Mouse (Mus musculus) forelimb bud, embryonic 11.5 days (tissue): ENCODE measurements around the gene Zfp945.
"Not testable (repeated sequence)": the region's sequence is repeated elsewhere in the genome, so short reads cannot be mapped to it uniquely, and the experiment has no call there.

ENCODE experiments used
- DNase-seq: peaks from one replicate; pipeline ENCODE4 v3.0.0-alpha.2; 2012; ENCODE audit warnings: low read depth, low spot score

Gene Zfp945

DNA sequence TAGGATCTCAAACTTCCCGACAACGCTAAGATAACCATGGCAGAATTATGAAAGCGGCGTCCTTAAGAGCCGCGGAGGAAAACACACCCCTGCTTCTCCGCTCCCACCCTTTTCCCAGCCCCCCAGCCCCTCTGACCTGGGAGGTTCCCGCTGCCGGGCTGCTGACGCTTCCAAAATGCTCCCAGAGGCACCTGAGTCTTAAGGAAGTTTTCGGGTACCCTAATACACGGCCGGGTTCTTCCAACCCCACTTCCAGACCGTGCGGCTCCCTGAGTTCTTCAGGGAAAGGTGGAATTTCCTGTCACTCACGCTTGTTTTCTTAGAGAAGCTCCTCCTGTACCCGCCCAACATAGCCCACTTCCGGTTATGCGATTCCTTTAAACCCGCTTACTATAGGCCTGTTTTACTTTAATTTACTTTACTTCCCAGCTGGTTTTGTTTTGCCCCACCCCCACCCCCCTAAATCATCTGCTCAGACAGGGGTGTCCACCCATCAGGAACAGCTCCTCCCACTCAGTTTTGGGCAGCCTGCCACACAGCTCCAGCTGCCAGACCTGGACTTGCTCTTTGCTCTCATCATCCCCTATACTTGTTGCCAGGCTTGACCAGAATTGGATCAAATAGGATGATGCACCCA is at the start of gene Zfp945:
TSS of gene Zfp945 (minus strand) at position 290 of the 637 bp plus-strand sequence.
- DNase-seq: peak; percentile 86

DNA sequence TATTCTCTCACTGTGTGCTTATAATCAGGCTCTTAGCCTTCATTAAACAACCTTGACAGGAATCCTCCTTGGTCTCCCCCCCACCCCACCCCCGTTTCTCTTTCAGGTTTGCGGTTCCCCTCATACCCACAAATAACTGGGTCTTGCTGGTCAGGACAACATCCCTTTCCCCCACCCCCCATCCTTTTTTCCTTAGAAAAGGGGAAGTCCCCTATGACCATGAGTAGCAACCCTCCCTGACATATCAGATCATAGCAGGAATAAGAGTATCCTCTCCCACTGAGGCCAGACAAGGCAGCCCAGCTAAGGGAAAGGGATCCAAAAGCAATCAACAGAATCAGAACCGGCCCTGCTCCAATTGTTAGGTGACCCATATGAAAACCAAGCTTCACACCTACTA is 21.4 kb upstream of the Zfp945 start:
- DNase-seq: no peak

DNA sequence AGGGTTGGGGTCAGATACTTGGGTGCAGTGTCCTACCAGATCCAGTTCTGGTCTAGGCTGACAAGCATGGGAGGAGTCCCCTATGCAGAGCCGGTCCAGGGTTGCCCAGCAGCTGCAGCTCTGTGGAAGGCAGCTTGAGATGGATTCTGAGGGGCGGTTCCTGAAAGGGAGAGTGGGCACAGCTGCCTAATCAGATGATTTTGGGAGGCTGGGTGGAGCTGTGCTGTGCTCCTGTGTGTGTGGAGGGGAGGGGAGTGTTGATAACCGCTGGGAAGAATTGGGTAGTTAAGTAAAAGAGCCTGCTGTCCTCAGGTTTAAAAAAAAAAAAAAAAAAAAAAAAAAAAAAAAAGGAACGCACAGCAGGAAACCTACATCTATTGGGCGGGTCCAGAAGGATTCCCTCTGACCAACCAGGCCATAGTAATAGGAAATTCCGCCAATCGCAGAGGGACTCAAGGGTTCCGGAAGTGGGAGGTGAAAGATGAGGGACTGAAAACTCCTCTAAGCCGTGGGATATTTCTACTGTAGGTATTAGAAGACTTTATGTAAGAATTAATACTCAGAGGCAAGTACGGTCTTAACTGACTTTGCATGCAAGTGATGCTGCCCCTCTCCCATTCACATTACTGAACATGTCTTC is 17.2 kb upstream of the Zfp945 start:
- no peak for DNase-seq

DNA sequence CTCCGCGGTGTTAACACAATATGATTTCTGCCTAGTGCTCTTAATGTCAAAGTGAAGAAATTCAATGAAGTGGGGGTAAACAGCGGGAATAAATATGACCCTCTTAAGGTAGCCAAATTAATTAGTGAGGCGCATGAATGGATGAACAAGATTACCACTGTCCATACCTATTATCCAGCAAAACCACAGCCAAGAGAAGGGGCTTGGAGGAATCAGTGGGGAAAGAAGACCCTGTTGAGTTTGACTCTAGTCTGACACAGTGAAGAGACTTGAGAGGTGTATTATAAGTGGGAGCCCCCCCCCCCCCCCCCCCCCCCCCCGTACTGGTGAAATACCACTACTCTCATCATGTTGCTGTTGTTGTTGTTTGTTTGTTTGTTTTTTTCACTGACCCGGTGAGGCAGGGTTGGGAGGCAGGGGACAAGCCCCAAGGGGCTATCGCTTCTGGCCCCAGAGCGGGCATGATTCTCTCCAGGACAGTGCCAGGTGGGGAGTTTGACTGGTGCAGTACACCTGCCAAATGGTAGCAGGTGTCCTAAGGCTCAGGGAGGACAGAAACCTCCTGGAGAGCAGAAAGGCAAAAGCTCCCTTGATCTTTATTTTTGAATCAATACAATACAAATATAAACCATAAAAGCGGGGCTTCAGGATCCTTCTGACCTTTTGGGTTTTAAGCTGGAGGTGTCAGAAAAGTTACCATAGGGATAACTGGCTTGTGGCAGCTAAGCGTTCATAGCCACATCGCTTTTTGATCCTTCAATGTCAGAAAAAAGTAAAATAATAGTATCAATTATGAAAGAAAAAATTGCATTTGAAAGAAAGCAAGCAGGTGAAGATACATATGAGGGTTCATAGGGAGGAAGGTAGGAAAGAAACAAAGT is 10.7 kb upstream of the Zfp945 start:
- DNase-seq: no peak

DNA sequence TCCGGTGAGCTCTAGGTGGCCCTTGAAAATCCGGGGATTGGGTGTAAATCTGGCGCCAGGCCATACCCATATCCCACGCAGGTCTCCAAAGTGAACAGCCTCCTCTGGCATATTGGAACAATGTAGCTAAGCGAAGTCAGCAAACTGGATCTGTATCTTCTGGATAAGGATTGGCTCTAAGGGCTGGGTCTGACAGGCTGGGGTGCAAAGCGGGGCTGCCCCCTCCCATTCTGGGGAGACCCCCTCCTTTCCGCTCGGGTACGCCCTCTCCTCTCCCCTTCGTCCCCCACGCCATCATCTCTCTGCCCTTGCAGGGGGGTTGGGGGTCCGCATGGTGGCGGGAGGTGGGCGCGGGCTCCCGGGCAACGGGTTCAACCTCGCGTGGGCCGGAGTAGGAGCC is 9.4 kb upstream of the Zfp945 start:
- peak; percentile 89 for DNase-seq

DNA sequence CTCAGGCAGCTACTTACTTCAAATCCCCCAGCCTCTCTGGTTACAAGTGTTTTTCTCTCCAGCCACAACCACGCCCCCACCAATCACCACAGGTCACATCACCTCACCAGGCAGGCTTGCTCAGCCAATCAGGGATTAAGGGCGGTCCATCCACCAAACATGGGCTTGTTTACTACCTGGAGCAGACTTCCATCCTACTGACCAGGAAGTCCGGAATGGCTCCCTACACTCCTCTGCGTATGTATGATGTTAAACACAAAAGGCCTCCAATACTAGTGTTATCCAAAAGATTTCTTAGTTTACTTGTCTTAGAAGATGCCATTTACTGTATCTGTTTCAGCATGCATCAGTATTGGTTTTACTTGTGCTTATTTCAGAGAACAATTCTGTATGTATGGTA is 8.6 kb upstream of the Zfp945 start:
- not testable (repeated sequence) for DNase-seq

DNA sequence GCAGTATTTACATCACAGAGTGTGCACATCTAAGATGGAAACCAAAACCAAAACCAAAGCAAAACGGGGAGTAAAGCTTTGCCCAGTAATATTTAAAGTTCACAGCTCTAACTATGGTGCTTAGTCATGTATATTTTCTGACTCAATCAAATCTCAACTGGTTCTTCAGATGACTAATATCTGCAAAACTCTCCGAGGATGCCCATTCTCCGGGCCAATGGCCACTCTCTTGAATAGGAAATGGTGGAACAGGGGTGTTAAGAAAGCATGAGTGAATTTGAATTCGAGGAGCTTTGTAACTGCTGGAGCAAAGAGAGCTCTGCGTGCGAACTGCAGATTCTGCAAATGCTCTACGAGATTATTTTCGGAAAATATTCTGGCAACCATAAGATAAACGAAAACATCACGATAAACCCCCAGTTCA is 501 bp downstream of the Zfp945 start:
- DNase-seq: no peak

DNA sequence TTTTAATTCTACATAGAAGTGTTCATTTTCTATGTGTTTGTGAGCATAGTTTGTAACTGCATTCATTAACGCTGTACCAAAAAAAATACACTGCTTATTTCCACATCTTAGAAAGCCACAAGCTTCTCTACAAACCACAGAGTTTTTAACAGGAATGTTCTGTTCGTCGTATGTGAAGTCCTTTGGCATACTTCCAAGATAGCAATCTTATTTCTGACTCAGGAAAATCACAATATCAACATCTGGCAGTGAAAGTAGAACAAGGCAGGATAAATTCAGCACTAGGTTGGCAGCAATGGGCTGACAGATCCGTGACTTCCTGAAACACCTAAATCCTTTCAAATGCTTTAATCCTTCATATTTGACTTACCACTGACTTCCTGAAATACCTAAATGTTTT is 45.8 kb downstream of the Zfp945 start:
- no peak for DNase-seq

DNA sequence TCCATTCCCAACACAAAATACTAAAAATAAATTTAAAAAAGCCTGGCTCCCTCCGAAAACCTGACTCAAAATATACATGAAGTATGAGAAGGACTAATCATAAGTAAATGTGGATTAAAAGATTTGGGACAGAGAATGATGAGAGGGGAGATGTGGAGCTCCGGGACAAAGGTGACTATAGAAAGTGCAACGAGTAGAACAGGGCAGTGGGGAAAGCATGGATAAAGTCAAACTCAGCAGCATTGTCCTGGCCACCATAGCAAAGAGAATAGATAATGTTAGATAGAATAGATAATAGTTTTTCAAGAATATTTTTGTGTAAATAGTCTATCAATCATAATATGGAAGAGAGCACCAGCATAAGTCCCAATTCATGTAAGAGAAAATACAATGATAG is 48.7 kb downstream of the Zfp945 start:
- no peak for DNase-seq

DNA sequence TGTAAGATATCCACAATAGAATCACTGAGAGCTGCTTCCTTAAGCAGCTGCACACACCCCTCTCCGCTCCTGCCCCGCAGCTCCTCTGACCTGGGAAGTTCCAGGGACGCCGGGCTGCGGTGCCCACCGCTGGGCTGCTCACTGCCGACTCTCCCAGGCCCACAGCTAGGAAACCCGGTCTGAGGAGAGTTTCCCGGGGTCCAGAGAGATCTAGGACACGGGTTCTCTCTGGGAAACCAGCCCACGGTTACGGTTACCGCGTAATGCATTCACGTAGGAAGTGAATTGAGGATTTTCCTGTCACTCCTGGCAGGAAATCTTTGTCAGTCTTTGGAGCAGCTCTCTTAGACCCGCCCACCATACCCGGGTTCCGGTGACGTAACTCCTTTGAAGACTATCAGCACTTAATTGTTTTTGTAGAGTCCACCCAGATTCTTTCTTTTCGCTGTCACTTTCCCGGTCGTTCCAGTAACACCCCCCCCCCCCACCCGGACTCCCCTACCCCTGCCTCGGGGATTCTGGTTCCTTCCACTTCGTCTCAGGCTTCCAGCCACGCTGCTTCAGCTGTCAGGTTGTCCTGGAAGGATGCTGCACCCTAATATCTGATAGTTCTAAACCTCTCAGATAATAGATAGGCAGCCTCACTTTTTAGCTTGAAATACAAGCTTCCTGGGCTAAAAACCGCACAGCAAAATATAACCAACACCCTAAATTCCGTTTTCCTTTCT is 49.3 kb downstream of the Zfp945 start:
- DNase-seq: peak; percentile 75

DNA sequence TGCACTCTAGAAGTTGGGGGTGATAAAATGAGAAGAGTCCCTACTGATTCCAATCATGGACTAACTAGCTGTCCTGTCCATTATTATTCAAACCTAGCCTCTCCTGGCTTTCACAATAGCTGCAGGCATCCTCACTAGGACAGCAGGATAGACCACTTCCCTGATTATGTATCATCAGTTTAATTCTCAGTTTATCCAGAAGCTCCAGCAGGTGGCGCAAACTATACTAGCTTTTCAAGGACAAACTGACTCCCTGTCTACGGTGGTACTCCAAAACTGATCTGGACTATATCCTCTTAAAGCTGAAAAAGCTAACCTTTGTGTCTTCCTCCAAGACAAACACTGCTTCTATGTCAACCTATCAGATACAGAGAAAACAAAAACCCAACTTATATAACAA is 67.2 kb downstream of the Zfp945 start:
- DNase-seq: no peak
